Mouse (Mus musculus) liver, embryonic 14.5 days (tissue): Measurements from ENCODE around the gene Bloc1s3. TPM values are rescaled to one million over a fixed set of nuclear protein-coding genes. Genes with fewer than 3 reads are reported as not detected.
A peak's percentile ranks its signal among the peaks of the same experiment; 100 is the strongest.
"Not testable (repeated sequence)": the region's sequence is repeated elsewhere in the genome, so short reads cannot be mapped to it uniquely, and the experiment has no call there.

Experiments
- ATAC-seq: fragments of 200-750 bp; cut with Nextera tagmentation; 2 replicates; pipeline ENCODE4 v1.8.0; 2017; ENCODE audit warnings: moderate number of reproducible peaks, mild to moderate bottlenecking, moderate library complexity; ENCODE audit not compliant: insufficient read depth
- DNase-seq, 3 experiments: peaks; one replicate each; pipeline ENCODE4 v3.0.0-alpha.2; 2012 to 2013; ENCODE audit warnings: low read depth in 3 of 3, low spot score in 3 of 3
- H3K27ac ChIP-seq: fragments of 300-500 bp; sonication (generic); 2 replicates; pipeline ENCODE4 v1.5.1; 2014; ENCODE audit warnings: moderate library complexity, mild to moderate bottlenecking, control low read depth, inconsistent platforms
- H3K27me3 ChIP-seq: fragments of 300-500 bp; sonication (generic); 2 replicates; pipeline ENCODE4 v1.6.1; 2014; ENCODE audit warnings: mild to moderate bottlenecking, low read length, moderate library complexity; ENCODE audit not compliant: control insufficient read depth, insufficient read depth
- H3K36me3 ChIP-seq: fragments of 300-500 bp; sonication (generic); replicated peaks from 2 replicates; pipeline ENCODE4 v1.6.1; 2014; ENCODE audit warnings: low read depth; ENCODE audit not compliant: control insufficient read depth, insufficient read depth
- H3K4me1 ChIP-seq, 2 experiments: fragments of 200-500 bp in 1 of 2; fragments of 300-500 bp in 1 of 2; sonication (generic) in 1 of 2; replicated peaks; 2 replicates each; pipeline ENCODE4 v1.6.1; 2012 to 2014; ENCODE audit warnings: antibody characterized with exemption in 1 of 2, inconsistent platforms in 1 of 2, low read length in 1 of 2; ENCODE audit not compliant: control insufficient read depth in 2 of 2, insufficient read depth in 2 of 2
- H3K4me2 ChIP-seq: fragments of 300-500 bp; sonication (generic); 2 replicates; pipeline ENCODE4 v1.6.1; 2014; ENCODE audit warnings: low read depth, mild to moderate bottlenecking, control low read depth, moderate library complexity
- H3K4me3 ChIP-seq, 2 experiments: fragments of 200-500 bp in 1 of 2; fragments of 300-500 bp in 1 of 2; sonication (generic) in 1 of 2; 2 replicates each; pipeline ENCODE4 v1.5.1; 2012 to 2014; ENCODE audit warnings: low read depth in 2 of 2, low read length in 2 of 2, mild to moderate bottlenecking in 2 of 2, control low read depth in 1 of 2, inconsistent platforms in 1 of 2, moderate library complexity in 1 of 2; ENCODE audit not compliant: insufficient read depth in 1 of 2
- H3K9ac ChIP-seq: fragments of 300-500 bp; sonication (generic); replicated peaks from 2 replicates; pipeline ENCODE4 v1.6.1; 2014; ENCODE audit warnings: mild to moderate bottlenecking, control low read depth, moderate library complexity
- H3K9me3 ChIP-seq: fragments of 300-500 bp; sonication (generic); 2 replicates; pipeline ENCODE4 v1.6.1; 2016; ENCODE audit warnings: low read length, mixed read lengths; ENCODE audit not compliant: control insufficient read depth
- CTCF ChIP-seq: IDR thresholded peaks from 2 replicates; pipeline ENCODE4 v1.5.1; 2016; ENCODE audit warnings: antibody characterized with exemption, low read depth, control low read depth
- EP300 ChIP-seq: IDR thresholded peaks from 2 replicates; pipeline ENCODE4 v1.6.1; 2016; ENCODE audit warnings: antibody characterized with exemption, low read depth
- WGBS: fragments of 180-500 bp; shearing (Covaris S2); extraction: QIAGEN DNeasy Blood & Tissue Kit; methylation state at CpG from one replicate; pipeline ENCODE4 v1.1.7; 2014; ENCODE audit not compliant: insufficient replicate concordance; 5-methylcytosine and 5-hydroxymethylcytosine counted together
- polyA plus RNA-seq, 2 experiments: library from polyadenylated mRNA; depleted of rRNA in 1 of 2; stranded (reverse) in 1 of 2; unstranded in 1 of 2; fragments of >200 nt; fragmentation: Nextera tagmentation in 1 of 2; extraction: Ambion mirVana in 1 of 2; gene quantifications; 2 replicates each; pipeline versions ENCODE4 v1.2.1 to v1.2.3; 2012 to 2014

The Bloc1s3 gene
- polyA plus RNA-seq, 2 experiments, result 0.39 to 2.0 TPM

DNA sequence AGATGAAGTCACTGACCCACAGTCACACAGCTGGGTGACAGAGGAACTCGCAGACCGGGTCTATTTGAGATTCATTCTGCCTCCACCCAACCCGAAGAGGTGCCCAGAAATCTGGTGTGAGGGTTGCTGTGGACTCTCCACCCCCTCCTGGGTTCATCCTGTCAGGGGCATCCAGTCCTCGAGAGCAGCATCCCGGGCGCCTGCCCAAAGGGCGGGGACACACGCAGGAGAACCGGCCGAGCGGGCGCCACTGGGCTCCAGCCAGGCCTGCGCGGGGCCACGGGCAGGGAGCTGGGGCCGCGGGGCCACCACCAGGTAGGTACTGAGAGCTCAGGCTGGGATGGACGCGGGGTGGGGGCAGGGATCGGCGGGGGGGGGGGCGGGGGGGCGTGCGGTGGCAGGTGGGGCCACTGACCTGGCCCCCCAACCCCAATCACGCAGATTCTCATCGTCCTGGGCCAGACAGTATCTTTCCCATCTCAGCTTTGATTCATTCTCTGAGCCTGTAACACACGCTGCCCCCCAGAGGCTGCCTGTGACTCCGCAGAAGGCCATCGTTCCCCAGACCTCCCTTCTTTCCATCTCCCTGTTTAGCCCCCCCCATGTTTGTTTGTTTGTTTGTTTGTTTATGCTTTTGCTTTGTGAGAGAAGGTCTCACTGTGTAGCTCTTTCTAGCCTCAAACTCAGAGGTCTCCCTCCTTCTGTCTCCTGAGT is 9.6 kb upstream of the Bloc1s3 start, which contains the start of gene Nkpd1:
TSS of gene Nkpd1 (plus strand) at position 187 of the 714 bp plus-strand sequence.
- Histone ChIP-seq H3K9me3 (no peaks in the 10 kb centered on the region), H3K27me3 (peaks cover 59% of the 10 kb centered on the region), H3K4me1 (no peaks in the 10 kb centered on the region), H3K4me3 (no peak within 1 kb of the TSS), H3K36me3 (no peaks in the 10 kb centered on the region), H3K4me2 (no peak within 1 kb of the TSS), H3K9ac (no peak within 1 kb of the TSS), H3K27ac (no peak within 1 kb of the TSS)
- ATAC-seq (no peak), DNase-seq (no peak)
- 3% methylated on average over 26 of the region's 29 CpGs for WGBS
- TF ChIP-seq CTCF (peak; percentile 49), EP300 (no peak)

GRCm38 (mm10) chr7:19512353-19512752 is 4.2 kb upstream of the Bloc1s3 start:
- no peak for ATAC-seq
- H3K9ac ChIP-seq, result no peak overlapping the region
- WGBS, result 60% methylated on average over 6 of the region's 6 CpGs

DNA sequence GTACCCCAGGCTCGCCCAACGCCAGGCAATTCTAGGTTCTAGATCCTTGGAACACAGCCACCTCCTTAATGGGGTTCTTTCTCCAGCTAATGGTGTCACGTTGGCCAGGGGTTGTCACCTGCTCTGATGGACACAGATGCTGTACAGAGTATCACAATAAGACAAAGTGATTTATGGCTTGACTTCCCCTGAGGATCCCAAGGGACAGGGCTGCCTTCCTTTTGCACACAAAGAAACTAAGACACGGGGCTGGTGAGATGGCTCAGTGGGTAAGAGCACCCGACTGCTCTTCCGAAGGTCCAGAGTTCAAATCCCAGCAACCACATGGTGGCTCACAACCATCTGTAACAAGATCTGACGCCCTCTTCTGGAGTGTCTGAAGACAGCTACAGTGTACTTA is 3.8 kb upstream of the Bloc1s3 start:
- 72% methylated on average over 6 of the region's 7 CpGs for WGBS
- H3K9me3 ChIP-seq, H3K36me3 ChIP-seq: not testable (repeated sequence)

More at GRCm38 (mm10) chr7:19512353-19512752, 4.2 kb upstream of the Bloc1s3 start:
- Histone ChIP-seq H3K4me2 (no peak overlapping the region), H3K4me1 (peaks cover 7 to 10% of the 10 kb centered on the region in 2 experiments), H3K36me3 (no peaks in the 10 kb centered on the region), H3K9me3 (no peaks in the 10 kb centered on the region), H3K27ac (no peak overlapping the region), H3K27me3 (peaks cover 6% of the 10 kb centered on the region; the same call in 1 of the 2 replicates), H3K4me3 (no peak overlapping the region)
- no peak for TF ChIP-seq EP300
- no peak for TF ChIP-seq CTCF
- no peak for DNase-seq

DNA sequence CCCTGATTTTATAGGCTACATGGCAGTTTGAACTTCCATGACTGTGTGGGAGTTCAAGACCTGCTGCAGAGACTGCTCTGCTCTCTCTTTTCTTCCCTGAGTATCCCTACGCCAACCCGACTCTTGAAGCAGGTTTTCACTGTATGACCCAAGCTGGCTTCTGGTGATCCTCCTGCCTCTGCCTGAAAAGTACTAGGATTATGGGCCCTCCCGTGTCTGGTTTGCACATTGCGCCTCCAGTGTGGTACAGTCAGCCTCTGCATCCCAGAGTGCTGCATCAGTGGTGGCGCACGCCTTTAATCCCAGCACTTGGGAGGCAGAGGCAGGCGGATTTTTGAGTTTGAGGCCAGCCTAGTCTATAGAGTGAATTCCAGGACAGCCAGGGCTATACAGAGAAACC is 1.6 kb upstream of the Bloc1s3 start:
- Histone ChIP-seq H3K9me3 (no peaks in the 10 kb centered on the region), H3K4me2 (peak overlapping the region; percentile 78), H3K27me3 (no peaks in the 10 kb centered on the region), H3K9ac (no peak overlapping the region), H3K27ac (no peak overlapping the region), H3K4me1 (peaks cover 7 to 13% of the 10 kb centered on the region in 2 experiments), H3K36me3 (no peaks in the 10 kb centered on the region), H3K4me3 (peak overlapping the region in 1 of 2 experiments; percentile 76; a peak in 1 of 4 replicates)
- DNase-seq (no peak), ATAC-seq (no peak)
- TF ChIP-seq EP300 (no peak), CTCF (no peak)
- 73% methylated on average over 7 of the region's 7 CpGs for WGBS

More for the DNA sequence above, 3.8 kb upstream of the Bloc1s3 start:
- not testable (repeated sequence) for H3K27ac ChIP-seq, H3K27me3 ChIP-seq, H3K4me1 ChIP-seq, ATAC-seq, DNase-seq, H3K4me2 ChIP-seq, H3K4me3 ChIP-seq, H3K9ac ChIP-seq

DNA sequence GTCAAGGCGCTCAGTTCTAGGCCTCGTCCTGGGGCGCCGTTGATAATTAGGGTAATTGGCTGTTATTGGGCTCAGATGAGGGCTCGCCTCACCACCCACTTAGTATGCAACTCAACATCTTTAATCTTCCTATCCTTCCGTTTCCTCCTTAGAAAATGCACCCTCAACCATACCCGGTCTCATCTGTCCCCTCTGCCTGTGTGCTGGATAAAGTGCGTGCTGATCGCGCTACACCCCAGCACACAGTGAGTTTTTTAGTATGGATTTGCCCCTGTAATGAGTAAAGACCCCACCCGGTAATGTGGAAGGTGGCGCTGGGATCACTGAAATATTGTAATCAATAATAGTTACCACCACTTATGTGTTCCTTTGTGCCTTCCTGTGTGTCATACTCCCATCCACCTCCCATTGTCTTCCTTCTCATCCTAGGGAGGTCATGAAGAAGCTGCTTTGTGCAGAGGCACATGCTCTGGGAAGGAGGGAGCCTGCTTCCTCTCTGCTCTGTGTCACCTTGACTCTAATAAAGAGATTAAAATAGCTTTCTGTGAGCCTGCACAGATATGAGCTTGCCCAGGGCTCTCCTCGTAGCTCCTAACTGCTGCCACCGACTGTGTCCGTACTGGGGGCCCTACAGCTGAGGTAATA is 879 bp upstream of the Bloc1s3 start:
- peak overlapping the region; percentile 76 to 98 for H3K4me3 ChIP-seq
- H3K9ac ChIP-seq, result peak overlapping the region; percentile 71
- no peaks in the 10 kb centered on the region for H3K27me3 ChIP-seq
- peaks cover 7 to 13% of the 10 kb centered on the region in 2 experiments for H3K4me1 ChIP-seq
- peak overlapping the region; percentile 78 for H3K4me2 ChIP-seq
- TF ChIP-seq CTCF (0 out of 2 replicates have a peak, but pooled peaks have one; percentile 2), EP300 (no peak)
- peak overlapping the region; percentile 1; the same call in 1 of the 2 replicates for H3K27ac ChIP-seq
- no peaks in the 10 kb centered on the region for H3K36me3 ChIP-seq
- ATAC-seq (peak; percentile 21; the same call in 1 of the 2 replicates), DNase-seq (no peak)
- H3K9me3 ChIP-seq, result no peaks in the 10 kb centered on the region
- 2% methylated on average over 15 of the region's 15 CpGs for WGBS
